Mouse (Mus musculus) bone marrow macrophage, adult 2 months (primary cell): ENCODE results near the gene Pirt. TPM values are rescaled to one million over a fixed set of nuclear protein-coding genes. Genes with fewer than 3 reads are reported as not detected.

Source experiments
- H3K27ac ChIP-seq: 2 replicates; pipeline ENCODE4 v1.5.1; 2012; ENCODE audit warnings: low read depth, low read length; ENCODE audit not compliant: insufficient read depth
- H3K4me1 ChIP-seq: 2 replicates; pipeline ENCODE4 v1.6.1; 2012; ENCODE audit warnings: low read length; ENCODE audit not compliant: control insufficient read depth, insufficient read depth
- H3K4me3 ChIP-seq: 2 replicates; pipeline ENCODE4 v1.5.1; 2012; ENCODE audit warnings: mild to moderate bottlenecking, low read length, moderate library complexity; ENCODE audit not compliant: insufficient read depth
- CTCF ChIP-seq: IDR thresholded peaks from 2 replicates; pipeline ENCODE4 v1.5.1; 2012; ENCODE audit warnings: low read depth, mild to moderate bottlenecking, low read length, moderate library complexity
- POLR2A ChIP-seq: IDR thresholded peaks from 2 replicates; pipeline ENCODE4 v1.6.1; 2012; ENCODE audit warnings: mild to moderate bottlenecking, low read depth, low read length, borderline replicate concordance
- polyA plus RNA-seq: library from polyadenylated mRNA; stranded (reverse); fragments of >200 nt; gene quantifications from 2 replicates; pipeline ENCODE4 v1.2.4, GENCODE M21; 2012; ENCODE audit not compliant: missing spikeins, insufficient read depth, insufficient read length

The Pirt gene
- polyA plus RNA-seq, 1 experiment, result not detected

DNA sequence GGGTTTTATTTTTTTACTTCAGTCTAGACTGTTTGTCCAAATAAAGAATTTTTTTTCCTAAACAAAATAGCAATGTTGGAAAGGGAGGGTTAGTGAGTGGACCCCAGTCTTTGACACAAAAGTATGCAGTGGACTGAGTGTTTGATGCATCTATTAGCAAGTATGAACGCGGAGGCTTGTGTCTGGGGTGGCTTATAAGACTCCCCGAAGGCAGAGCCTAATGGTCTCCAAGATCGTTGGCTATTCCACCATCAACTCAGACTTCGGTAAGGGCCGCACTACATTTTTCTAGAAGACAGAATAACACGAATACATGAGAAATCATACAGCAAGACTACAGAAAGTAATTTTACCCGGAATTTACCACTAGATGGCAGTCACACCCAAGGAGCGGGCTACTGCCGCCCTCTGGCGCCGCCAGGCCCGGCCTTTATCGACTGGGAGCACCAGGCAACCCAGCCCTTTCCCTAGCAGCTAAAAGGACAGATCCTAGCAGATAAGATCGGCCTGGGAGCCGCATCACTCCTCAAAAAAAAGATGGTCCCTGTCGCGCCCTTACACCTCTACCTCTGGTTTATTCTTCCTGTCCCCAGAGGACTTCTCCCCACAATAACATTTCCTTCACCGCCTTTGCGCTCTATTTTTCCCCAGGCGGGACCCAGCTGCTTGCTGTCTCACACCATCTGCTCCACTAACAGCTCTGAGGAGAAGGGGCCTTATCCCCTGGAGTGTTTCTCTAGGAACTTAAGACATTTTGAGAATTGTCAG is 6.0 kb upstream of the Pirt start:
- Histone ChIP-seq H3K27ac (no peak overlapping the region), H3K4me1 (no peaks in the 10 kb centered on the region), H3K4me3 (no peak overlapping the region)
- TF ChIP-seq CTCF, result peak; percentile 72
- TF ChIP-seq POLR2A, result no peak

DNA sequence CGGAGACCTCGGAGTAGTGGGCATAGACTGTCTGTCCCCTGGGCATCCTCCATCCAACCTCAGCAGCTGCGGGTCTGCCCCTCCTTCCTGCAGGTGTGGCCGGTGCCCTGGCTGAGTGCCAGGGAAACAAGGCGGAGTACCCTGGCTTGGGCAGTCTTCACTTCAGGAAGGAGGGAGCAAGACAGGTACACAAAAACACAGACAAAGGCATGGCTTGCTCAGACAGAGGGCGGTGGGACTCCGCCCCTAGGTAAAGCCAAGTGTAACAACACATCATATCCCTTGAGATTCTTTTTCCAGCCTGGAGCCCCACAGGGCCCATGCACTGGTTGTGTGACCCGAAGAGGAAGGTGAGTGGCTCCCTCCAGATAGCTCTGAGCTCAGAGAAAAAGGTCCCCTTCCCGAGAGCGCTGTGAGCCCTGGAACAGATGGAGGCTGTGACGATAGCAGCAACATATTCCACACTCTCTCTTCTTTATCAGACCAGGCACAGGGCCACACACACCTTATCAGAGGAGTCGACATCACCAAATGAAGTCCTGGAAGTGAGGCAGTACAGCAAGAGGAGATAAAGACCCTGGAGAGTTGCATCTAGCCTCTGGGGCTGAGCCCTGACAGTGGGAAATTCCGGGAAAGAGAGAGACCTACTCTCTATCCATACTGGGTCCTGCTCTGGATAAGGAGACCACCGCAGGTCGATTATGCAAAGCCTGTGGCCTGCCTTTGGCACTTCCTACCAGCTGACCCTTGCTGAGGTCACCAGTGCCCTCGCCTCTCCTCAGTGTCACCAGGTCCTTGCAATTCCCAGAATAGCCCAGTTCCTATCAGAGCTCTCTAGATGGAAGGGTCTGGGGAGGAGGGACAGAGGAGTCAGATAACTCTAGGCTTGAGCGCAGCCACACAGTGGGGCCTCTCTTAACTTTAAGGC is 1.0 kb downstream of the Pirt start:
- no peak overlapping the region for H3K27ac ChIP-seq
- no peaks in the 10 kb centered on the region for H3K4me1 ChIP-seq
- H3K4me3 ChIP-seq, result no peak overlapping the region
- no peak for TF ChIP-seq POLR2A
- TF ChIP-seq CTCF, result no peak

DNA sequence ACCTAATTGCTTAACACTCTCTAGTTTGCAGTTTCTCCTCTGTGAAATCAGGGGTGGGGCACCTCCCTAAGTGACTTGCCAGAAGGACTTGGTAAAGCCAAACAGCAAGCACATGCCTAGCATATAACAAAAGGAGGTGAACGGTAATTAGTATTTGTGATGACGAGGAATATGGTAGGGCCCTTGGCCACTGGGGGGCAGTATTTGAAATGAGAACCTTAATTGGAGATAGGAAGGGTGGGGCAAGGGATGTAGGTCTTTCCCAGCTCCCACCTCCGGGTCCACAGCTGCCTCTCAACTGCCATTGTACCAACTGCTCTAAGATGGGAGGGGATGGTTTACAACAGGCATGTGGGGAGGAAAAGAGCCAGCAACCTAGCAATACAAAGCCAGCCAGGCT is 2.5 kb downstream of the Pirt start:
- TF ChIP-seq POLR2A (no peak), CTCF (peak; percentile 70)
- no peak overlapping the region for H3K4me3 ChIP-seq
- no peak overlapping the region for H3K27ac ChIP-seq
- H3K4me1 ChIP-seq, result no peaks in the 10 kb centered on the region

DNA sequence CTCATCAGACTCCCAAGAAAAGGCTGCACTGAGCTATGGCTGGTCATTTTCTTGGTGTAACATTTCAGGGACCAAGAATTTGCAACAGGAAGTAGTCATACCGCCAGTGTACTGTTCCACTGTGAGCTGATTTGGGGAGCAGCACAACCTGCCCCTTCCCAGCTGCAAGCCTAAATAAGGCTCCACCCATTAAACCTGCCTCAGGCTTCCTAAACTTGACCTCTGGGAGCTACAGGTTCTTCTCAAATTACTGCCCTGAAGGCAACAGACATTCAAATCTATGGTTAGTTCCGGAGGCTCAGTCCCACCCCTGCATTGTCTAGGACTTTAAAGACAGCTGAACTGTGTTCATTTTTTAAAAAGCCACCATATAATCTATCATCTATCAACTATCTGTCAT is 8.2 kb downstream of the Pirt start:
- TF ChIP-seq POLR2A (no peak), CTCF (no peak)
- H3K27ac ChIP-seq, result no peak overlapping the region
- H3K4me3 ChIP-seq, result no peak overlapping the region
- no peaks in the 10 kb centered on the region for H3K4me1 ChIP-seq

DNA sequence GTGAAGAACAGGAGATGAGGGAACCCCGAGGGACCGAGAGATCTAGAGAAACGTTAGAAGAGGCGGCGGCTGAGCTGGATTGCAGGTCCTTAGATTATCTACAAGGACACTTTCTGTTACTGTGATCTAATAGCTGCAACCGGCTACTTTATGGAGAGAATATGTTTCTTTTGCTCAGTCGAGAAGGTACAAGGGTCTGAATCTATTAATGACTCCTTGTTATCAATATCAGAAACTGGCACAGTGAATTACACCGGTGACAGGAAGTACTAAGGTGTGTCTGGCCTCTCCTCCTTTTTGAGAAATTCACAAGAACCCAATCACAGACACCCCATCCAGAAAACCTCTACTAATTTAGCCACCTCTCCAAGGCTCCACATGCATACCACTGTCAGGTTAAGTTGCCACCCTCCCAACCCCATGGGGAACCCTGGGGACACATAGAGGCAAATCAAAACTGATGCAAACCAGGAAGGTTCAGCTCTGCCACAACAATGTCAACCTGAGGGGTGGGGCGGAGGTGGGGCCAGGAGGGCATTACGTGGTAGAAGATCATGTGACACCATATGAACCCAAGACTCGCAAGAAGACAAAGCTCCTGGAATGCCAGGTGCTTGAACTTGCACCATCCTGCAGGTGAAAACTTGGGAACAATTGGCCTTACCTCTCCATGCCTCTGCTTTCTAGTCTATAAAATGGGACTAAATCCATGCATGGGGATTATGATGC is 12.5 kb downstream of the Pirt start:
- no peak overlapping the region for H3K27ac ChIP-seq
- no peak overlapping the region for H3K4me3 ChIP-seq
- TF ChIP-seq CTCF (no peak), POLR2A (no peak)
- H3K4me1 ChIP-seq, result no peaks in the 10 kb centered on the region

DNA sequence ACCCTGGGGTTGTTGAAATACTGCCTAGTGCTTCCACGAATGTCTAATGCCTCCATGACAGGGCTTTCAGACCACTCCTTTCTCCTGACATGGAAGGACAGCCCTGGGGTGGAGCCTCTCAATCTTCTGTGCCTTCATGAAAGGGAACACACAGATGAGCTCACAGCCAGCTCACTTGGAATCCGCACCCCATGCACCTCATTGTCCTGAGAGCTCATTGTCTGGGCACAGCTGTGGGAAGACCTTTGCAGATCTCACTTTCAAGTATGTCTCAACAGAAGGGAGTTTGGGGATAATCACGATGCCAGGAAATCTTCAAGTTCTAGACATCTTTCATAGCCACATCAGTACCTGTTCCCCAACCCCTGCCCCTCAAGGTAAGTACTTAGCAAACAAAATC is 16.5 kb downstream of the Pirt start:
- Histone ChIP-seq H3K27ac (no peak overlapping the region), H3K4me3 (no peak overlapping the region), H3K4me1 (no peaks in the 10 kb centered on the region)
- TF ChIP-seq POLR2A, result no peak
- no peak for TF ChIP-seq CTCF

DNA sequence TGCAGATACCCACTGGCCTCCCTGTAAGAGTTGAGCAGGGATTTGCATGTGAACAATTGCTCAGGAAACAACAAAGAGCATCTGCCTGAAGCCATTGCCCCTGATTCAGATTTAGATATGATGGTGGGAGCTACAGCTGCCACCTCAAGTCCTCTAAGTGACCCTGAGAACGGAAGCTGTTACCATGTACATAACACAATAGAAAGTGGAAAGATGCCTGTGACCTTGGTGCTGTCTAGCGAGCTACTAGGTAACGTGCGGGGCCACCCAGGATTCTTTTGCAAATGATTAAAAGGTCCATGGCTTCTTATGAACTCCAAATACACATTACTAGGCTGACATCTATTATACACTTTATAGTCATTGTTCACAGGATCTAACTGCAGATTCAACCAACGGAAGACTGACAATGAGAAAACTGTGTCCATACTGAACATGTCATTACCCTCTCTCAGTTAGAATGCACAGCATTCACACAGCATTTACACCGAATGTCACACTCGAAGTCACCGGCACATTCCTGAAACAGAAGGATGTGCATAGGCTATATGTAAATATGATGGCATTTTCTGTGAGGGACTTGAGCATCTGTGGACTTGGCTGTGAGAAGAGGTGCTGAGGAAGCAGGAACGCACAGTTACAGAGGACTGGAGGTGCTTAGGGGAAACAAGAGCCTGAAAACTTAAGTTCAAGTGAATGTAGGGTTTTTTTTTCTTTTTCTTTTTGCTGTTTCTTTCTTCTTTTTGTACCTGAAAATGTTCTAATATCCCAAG is 21.2 kb downstream of the Pirt start:
- H3K4me1 ChIP-seq, result no peaks in the 10 kb centered on the region
- TF ChIP-seq POLR2A (no peak), CTCF (no peak)
- H3K27ac ChIP-seq, result no peak overlapping the region
- H3K4me3 ChIP-seq, result no peak overlapping the region

DNA sequence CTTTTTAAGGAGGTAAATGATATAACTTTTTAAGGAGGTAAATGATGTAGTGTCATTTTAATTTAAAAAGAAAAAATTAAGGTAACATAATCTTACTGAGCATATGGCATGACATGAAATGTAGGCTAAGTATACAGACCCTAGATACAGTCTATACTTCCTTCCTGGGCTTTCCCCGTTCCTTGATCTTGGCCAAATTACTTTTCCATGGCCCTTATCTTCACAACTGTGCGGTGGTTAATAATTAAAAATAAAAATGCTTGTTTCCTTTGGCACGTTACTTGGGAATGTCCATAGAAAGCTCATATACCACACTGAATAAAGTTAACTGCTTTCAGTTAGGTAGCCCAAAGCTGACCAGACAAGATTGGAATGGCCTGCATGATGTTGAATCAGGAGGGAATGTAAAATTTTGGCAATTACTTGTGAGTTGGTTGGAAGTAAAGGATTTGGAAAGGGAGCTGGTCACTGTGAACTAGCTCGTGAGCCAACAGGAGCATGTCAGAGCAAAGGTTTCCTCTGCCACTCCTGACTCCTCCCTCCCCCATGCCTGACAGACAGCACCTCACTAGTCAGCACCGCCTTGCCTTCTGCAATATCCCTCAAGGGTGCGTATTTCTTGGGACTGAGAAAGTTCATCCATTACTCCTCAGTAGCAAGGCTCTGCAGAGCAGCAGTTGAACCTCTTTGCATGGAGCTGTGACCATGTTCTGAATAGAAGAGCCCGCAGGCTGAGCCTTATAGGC is 22.8 kb downstream of the Pirt start:
- Histone ChIP-seq H3K4me1 (no peaks in the 10 kb centered on the region), H3K4me3 (no peak overlapping the region), H3K27ac (no peak overlapping the region)
- TF ChIP-seq CTCF, result no peak
- TF ChIP-seq POLR2A, result no peak
